Mouse (Mus musculus) embryonic facial prominence, embryonic 13.5 days (tissue): ENCODE measurements at regions not wholly inside any gene's neighbourhood (a gene's known extent, or its start where the extent isn't known, plus 50 kb on each side); places are given as distances from the start of the nearest gene placed in this dataset.
A peak's percentile ranks its signal among the peaks of the same experiment; 100 is the strongest.

Experiments
- ATAC-seq: fragments of 200-750 bp; cut with Nextera tagmentation; 2 replicates; pipeline ENCODE4 v1.8.0; 2017; ENCODE audit warnings: low read depth; ENCODE audit not compliant: insufficient number of reproducible peaks, insufficient read depth, low FRiP score, low TSS enrichment
- H3K27ac ChIP-seq: fragments of 300-500 bp; sonication (generic); 2 replicates; pipeline ENCODE4 v1.5.1; 2015; ENCODE audit warnings: moderate library complexity, mild to moderate bottlenecking, inconsistent platforms
- H3K27me3 ChIP-seq: fragments of 300-500 bp; sonication (generic); 2 replicates; pipeline ENCODE4 v1.6.1; 2015; ENCODE audit warnings: mild to moderate bottlenecking, inconsistent platforms
- H3K36me3 ChIP-seq: fragments of 300-500 bp; sonication (generic); 2 replicates; pipeline ENCODE4 v1.6.1; 2015; ENCODE audit warnings: mild to moderate bottlenecking, inconsistent platforms
- H3K4me1 ChIP-seq: fragments of 300-500 bp; sonication (generic); 2 replicates; pipeline ENCODE4 v1.6.1; 2015; ENCODE audit warnings: inconsistent platforms
- H3K4me2 ChIP-seq: fragments of 300-500 bp; sonication (generic); 2 replicates; pipeline ENCODE4 v1.6.1; 2015; ENCODE audit warnings: moderate library complexity, mild to moderate bottlenecking, inconsistent platforms
- H3K4me3 ChIP-seq: fragments of 300-500 bp; sonication (generic); 2 replicates; pipeline ENCODE4 v1.5.1; 2015; ENCODE audit warnings: mild to moderate bottlenecking, inconsistent platforms
- H3K9ac ChIP-seq: fragments of 300-500 bp; sonication (generic); 2 replicates; pipeline ENCODE4 v1.6.1; 2015; ENCODE audit warnings: mild to moderate bottlenecking, inconsistent platforms
- H3K9me3 ChIP-seq: fragments of 300-500 bp; sonication (generic); 2 replicates; pipeline ENCODE4 v1.6.1; 2016; ENCODE audit warnings: inconsistent platforms
- WGBS: fragments of 180-500 bp; shearing (Covaris S2); methylation state at CpG from one replicate; pipeline ENCODE4 v1.1.7; 2015; ENCODE audit warnings: mixed read lengths; 5-methylcytosine and 5-hydroxymethylcytosine counted together

DNA sequence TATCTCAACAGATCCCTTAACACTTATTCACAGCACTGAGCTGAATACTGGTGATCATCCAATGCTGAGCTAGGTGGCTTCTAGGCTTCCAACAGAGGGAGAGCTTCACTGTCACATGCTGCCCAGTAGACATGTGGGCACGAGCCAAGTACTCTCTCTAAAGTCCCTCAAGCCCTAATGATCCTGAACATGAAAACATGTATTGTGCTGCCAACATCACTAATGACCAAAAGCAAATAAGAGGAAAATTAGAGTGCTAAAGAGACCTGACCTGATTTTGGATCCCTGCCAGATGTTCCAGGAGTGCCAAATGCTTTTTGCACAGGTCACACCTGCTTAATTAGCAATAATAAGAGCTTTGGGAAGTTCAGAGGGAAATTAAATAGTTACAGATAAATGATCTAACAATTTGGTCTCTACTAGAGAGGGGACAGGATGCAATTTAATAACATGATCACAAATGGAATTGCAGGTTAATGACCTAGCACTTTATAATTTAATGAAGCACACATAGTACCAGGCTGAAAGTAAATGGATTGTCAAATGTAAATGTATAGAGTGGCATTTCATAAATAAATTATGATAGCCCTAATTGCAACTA is 215.6 kb upstream of the Ins1 start:
- H3K27ac ChIP-seq: no peak overlapping the region
- no peak overlapping the region for H3K4me2 ChIP-seq
- WGBS: 29% methylated on average over 1 of the region's 1 CpGs
- H3K4me3 ChIP-seq: no peak overlapping the region
- no peaks in the 10 kb centered on the region for H3K36me3 ChIP-seq
- no peak for ATAC-seq
- no peaks in the 10 kb centered on the region for H3K27me3 ChIP-seq
- no peaks in the 10 kb centered on the region for H3K4me1 ChIP-seq
- no peak overlapping the region for H3K9ac ChIP-seq
- H3K9me3 ChIP-seq: no peaks in the 10 kb centered on the region

DNA sequence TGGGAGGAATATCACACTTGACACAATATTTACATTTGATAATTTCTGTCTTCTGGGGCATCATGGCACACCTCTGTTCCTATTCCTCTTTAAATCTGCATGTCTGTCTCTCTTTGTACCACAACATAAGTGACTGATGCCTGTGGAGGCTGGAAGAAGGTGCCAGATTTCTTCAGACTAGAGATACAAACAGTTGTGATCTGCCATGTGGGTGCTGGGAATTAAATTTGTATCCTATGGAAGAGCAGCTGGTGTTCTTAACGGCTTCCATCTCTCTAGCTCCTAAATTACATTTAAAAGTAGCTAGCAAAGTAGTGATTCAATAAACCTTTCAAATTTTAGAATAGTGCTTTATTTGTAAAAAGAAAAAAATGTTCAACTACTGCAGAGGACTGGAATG is 195.3 kb upstream of the Ins1 start:
- no peaks in the 10 kb centered on the region for H3K27me3 ChIP-seq
- no peak overlapping the region for H3K9ac ChIP-seq
- no peak overlapping the region for H3K27ac ChIP-seq
- H3K9me3 ChIP-seq: no peaks in the 10 kb centered on the region
- no peak overlapping the region for H3K4me3 ChIP-seq
- no peaks in the 10 kb centered on the region for H3K36me3 ChIP-seq
- peaks cover 16% of the 10 kb centered on the region for H3K4me1 ChIP-seq
- no peak overlapping the region for H3K4me2 ChIP-seq
- no peak for ATAC-seq
- 66% methylated on average over 1 of the region's 1 CpGs for WGBS

DNA sequence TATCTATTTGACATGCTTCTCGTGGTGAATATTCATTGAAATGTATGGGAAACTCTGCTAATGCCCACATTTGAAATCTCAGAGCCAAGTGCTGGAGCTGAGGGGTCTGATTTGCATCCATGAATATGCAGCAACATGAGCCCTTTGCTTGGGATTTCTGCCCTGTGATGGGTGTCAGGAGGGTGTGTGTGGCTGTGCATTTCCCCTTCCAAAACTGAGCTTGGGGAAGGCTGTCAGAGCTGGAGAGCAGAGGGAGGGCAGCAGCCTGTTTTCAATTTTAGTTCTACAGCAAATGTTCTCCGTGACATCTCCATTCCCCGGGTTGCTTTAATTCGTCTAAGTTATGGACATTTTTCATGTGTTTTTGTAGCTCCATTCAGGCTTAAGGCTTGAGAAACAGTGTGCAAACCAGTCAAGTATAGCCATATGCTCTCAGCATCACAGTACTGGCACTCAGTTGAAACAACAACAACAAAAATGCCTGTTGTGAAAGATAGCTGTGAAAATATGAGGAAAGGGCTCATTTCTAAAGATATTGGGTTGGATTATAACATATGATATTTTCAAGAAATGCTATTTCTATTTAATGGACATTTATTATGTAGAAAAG is 194.1 kb upstream of the Ins1 start:
- Histone ChIP-seq H3K9ac (no peak overlapping the region), H3K36me3 (no peaks in the 10 kb centered on the region), H3K4me1 (peaks cover 16% of the 10 kb centered on the region), H3K9me3 (no peaks in the 10 kb centered on the region), H3K27me3 (no peaks in the 10 kb centered on the region), H3K27ac (peak overlapping the region; percentile 30; the same call in 1 of the 2 replicates), H3K4me2 (no peak overlapping the region), H3K4me3 (no peak overlapping the region)
- WGBS: 22% methylated on average over 4 of the region's 4 CpGs
- ATAC-seq: no peak

DNA sequence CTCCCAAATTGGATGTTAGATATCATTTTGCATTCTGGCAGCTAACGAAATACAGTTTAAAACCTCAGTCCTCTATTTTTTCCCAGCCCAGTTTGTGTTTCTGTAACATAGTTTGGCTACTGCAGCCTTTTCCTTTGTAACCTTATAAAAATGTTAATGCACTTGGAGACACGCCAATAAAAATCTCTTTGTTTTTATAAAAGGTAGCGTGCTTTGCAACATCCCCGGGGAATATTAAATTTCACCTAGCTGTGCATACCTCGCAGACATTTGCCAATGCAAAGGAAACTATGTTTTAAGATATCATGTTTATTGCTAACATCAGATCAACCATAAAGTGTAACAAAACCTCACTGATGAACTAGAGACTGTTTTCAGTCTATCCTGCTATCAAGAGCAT is 192.9 kb upstream of the Ins1 start:
- no peak overlapping the region for H3K4me2 ChIP-seq
- no peaks in the 10 kb centered on the region for H3K36me3 ChIP-seq
- no peaks in the 10 kb centered on the region for H3K9me3 ChIP-seq
- H3K27me3 ChIP-seq: no peaks in the 10 kb centered on the region
- WGBS: 27% methylated on average over 5 of the region's 5 CpGs
- H3K4me3 ChIP-seq: no peak overlapping the region
- no peak for ATAC-seq
- H3K4me1 ChIP-seq: peaks cover 16% of the 10 kb centered on the region
- no peak overlapping the region for H3K27ac ChIP-seq
- no peak overlapping the region for H3K9ac ChIP-seq

DNA sequence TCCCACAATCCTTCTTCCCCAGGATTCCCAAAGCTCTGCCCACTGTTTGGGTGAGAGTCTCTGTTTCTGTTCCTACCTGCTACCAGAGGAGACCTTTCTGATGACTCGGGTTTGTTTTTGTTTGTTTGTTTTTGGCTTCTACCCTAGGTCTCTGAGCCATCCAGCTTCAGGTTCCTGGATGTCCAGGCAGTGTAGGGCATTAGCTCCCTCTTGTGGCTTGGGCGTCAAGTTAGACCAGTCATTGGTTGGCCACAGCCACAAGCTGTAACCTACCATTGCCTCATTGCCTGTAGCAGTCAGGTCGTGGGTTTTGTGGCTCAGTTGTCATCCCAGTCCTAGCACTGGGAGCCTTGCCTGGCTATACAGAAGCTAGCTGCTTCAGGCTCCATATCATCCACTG is 185.1 kb upstream of the Ins1 start:
- H3K9ac ChIP-seq: no peak overlapping the region
- peaks cover 4% of the 10 kb centered on the region; the same call in 1 of the 2 replicates for H3K9me3 ChIP-seq
- no peak overlapping the region for H3K4me3 ChIP-seq
- WGBS: 22% methylated on average over 3 of the region's 3 CpGs
- H3K27me3 ChIP-seq: peaks cover 7% of the 10 kb centered on the region; the same call in 1 of the 2 replicates
- ATAC-seq: no peak
- no peaks in the 10 kb centered on the region for H3K4me1 ChIP-seq
- H3K4me2 ChIP-seq: no peak overlapping the region
- no peak overlapping the region for H3K27ac ChIP-seq
- H3K36me3 ChIP-seq: no peaks in the 10 kb centered on the region

DNA sequence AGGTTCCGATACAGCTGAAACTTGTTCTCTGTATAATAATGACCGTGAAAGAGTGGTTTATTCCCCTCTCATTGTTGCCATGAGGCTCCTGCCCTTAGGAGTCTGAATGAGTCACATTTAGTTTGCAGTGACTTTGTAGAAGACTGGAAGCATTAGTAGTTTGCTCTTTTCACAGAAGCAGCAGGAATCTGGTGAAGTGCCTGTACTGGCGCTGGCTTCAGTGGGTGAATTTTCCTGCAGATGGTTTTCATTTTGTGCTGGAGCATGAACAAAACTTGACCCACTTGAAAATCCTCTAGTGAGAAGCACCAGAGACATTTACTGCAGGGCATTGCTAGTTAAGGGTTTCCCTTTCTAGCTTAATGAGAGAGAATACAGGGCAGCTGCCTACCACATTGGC is 151.7 kb upstream of the Ins1 start:
- Histone ChIP-seq H3K9me3 (peaks cover 5% of the 10 kb centered on the region), H3K27ac (peak overlapping the region; percentile 55), H3K4me2 (no peak overlapping the region), H3K4me1 (peaks cover 10% of the 10 kb centered on the region; the same call in 1 of the 2 replicates), H3K27me3 (no peaks in the 10 kb centered on the region), H3K4me3 (no peak overlapping the region), H3K36me3 (no peaks in the 10 kb centered on the region), H3K9ac (no peak overlapping the region)
- WGBS: 24% methylated on average over 3 of the region's 3 CpGs
- no peak for ATAC-seq
